Mouse (Mus musculus): ENCODE measurements around the gene 6030452D12Rik.

GRCm38 (mm10) chr8:106530566-106530965 is 30.2 kb downstream of the 6030452D12Rik start:
- TF ChIP-seq CTCF (conservative IDR thresholded peaks at IDR 0.05 in 1 of 2, IDR thresholded peaks at IDR 0.05 in 1 of 2; ENCODE audit: low read depth in 2 of 2, low read length in 2 of 2) (peak; percentile 58 to 84), MAZ (IDR thresholded peaks at IDR 0.05; ENCODE audit: low read depth, low read length) (no peak), RAD21 (IDR thresholded peaks at IDR 0.05; ENCODE audit: low read depth, low read length) (peak; percentile 38), ZMIZ1 (IDR thresholded peaks at IDR 0.05; ENCODE audit: low read depth, low read length) (no peak), ZNF384 (IDR thresholded peaks at IDR 0.05; ENCODE audit: low read depth, low read length) (no peak), KAT2A (IDR thresholded peaks at IDR 0.05; ENCODE audit: insufficient replicate concordance, low read length) (no peak), EP300 (IDR thresholded peaks at IDR 0.05; ENCODE audit: low read length) (no peak), POLR2A (IDR thresholded peaks at IDR 0.05; ENCODE audit: low read depth, low read length) (no peak), BHLHE40 (IDR thresholded peaks at IDR 0.05; ENCODE audit: low read depth, low read length) (no peak), JUN (IDR thresholded peaks at IDR 0.05; ENCODE audit: insufficient read depth, low read depth, low read length) (no peak), IRF4 (IDR thresholded peaks at IDR 0.05; ENCODE audit: low read depth, low read length) (no peak), GABPA (IDR thresholded peaks at IDR 0.05; ENCODE audit: insufficient replicate concordance, low read depth, low read length) (no peak)
